Mouse (Mus musculus) forebrain, postnatal 0 days (tissue): ENCODE results near the gene Prss32. TPM values are rescaled to one million over a fixed set of nuclear protein-coding genes. Genes with fewer than 3 reads are reported as not detected.

Source experiments
- ATAC-seq: fragments of 200-750 bp; cut with Nextera tagmentation; 2 replicates; pipeline ENCODE4 v1.8.0; 2017; ENCODE audit warnings: mild to moderate bottlenecking, moderate library complexity
- DNase-seq: peaks from one replicate; pipeline ENCODE4 v3.0.0-alpha.2; 2015
- H3K27ac ChIP-seq: fragments of 300-500 bp; sonication (generic); 2 replicates; pipeline ENCODE4 v1.5.1; 2014; ENCODE audit warnings: low read depth, mild to moderate bottlenecking, antibody characterized with exemption, low read length, moderate library complexity, mixed read lengths
- H3K27me3 ChIP-seq: fragments of 300-500 bp; sonication (generic); 2 replicates; pipeline ENCODE4 v1.6.1; 2014; ENCODE audit warnings: mild to moderate bottlenecking, low read length, mixed read lengths; ENCODE audit not compliant: insufficient read depth
- H3K36me3 ChIP-seq: fragments of 300-500 bp; sonication (generic); 2 replicates; pipeline ENCODE4 v1.6.1; 2014; ENCODE audit warnings: mild to moderate bottlenecking, moderate library complexity; ENCODE audit not compliant: insufficient read depth
- H3K4me1 ChIP-seq: fragments of 300-500 bp; sonication (generic); 2 replicates; pipeline ENCODE4 v1.6.1; 2014; ENCODE audit warnings: antibody characterized with exemption; ENCODE audit not compliant: insufficient read depth
- H3K4me2 ChIP-seq: fragments of 300-500 bp; sonication (generic); 2 replicates; pipeline ENCODE4 v1.6.1; 2014; ENCODE audit warnings: low read depth, mild to moderate bottlenecking, moderate library complexity
- H3K4me3 ChIP-seq: fragments of 300-500 bp; sonication (generic); 2 replicates; pipeline ENCODE4 v1.5.1; 2014; ENCODE audit warnings: low read depth, low read length, mixed read lengths
- H3K9ac ChIP-seq: fragments of 300-500 bp; sonication (generic); 2 replicates; pipeline ENCODE4 v1.6.1; 2014; ENCODE audit warnings: mild to moderate bottlenecking
- H3K9me3 ChIP-seq: fragments of 300-500 bp; sonication (generic); 2 replicates; pipeline ENCODE4 v1.6.1; 2016; ENCODE audit warnings: low read length
- CTCF ChIP-seq: sonication (generic); IDR thresholded peaks from 2 replicates; pipeline ENCODE4 v1.5.1; 2016; ENCODE audit warnings: antibody characterized with exemption, control low read depth, low read depth
- WGBS: fragments of 180-500 bp; shearing (Covaris S2); extraction: QIAGEN DNeasy Blood & Tissue Kit; methylation state at CpG from one replicate; pipeline ENCODE4 v1.1.7; 2014; 5-methylcytosine and 5-hydroxymethylcytosine counted together
- polyA plus RNA-seq: library from polyadenylated mRNA; unstranded; fragments of >200 nt; fragmentation: Nextera tagmentation; extraction: Ambion mirVana; gene quantifications from 2 replicates; pipeline ENCODE4 v1.2.1, GENCODE M21; 2015
- total RNA-seq: library from RNA; depleted of rRNA; stranded (reverse); fragments of >200 nt; gene quantifications from 2 replicates; pipeline ENCODE4 v1.2.3, GENCODE M21; 2014

Gene Prss32
- total and polyA plus RNA-seq, 2 experiments from 2014 or later, result 0.30 to 0.57 TPM

DNA sequence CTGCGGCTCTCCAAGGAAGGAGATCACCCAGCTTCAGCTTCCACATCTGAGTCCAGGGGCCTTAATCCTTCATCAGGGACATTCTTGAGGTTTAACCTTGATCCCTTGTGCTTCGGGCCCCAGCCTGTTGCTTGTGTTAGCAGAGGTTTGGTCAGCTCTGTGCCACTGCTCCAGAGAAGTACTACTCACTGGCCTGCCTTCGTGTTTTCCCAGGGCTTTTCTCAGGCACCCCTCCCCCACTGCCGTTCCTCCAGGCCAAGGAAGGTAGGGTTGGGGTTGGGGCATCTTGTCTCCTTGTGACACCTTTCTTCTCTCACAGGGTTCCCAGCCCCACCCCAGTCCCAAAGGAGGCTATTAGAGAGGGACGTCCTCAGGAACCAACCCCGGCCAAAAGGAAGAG lies 21.6 kb upstream of the Prss32 start:
- 82% methylated on average over 6 of the region's 6 CpGs for WGBS
- Histone ChIP-seq H3K4me2 (no peak overlapping the region), H3K27me3 (no peaks in the 10 kb centered on the region), H3K36me3 (peaks cover 93% of the 10 kb centered on the region), H3K4me3 (no peak overlapping the region), H3K4me1 (no peaks in the 10 kb centered on the region), H3K9ac (no peak overlapping the region), H3K27ac (no peak overlapping the region), H3K9me3 (peaks cover 10% of the 10 kb centered on the region)
- no peak for DNase-seq
- TF ChIP-seq CTCF, result no peak
- no peak for ATAC-seq

DNA sequence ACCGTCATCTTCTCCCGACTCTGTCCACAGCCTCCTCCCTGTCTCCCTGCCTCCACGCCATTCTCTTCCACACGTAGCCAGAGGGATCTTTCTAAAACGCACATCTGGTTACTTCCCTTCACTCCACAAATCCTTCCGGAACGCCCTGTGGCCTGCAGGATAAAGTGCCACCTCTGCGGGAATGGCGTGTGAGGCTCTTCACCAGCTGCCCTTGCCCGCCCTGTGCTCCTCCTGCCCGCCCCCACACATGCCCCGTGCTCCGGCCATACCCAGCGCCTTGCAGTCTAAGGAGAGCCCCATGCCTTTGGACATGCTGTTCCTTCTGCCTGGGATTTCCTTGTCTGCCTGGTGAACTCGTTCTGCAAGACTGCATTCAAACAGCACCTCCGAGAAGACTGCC lies 20.6 kb upstream of the Prss32 start:
- ATAC-seq (no peak; the same call in 1 of the 2 replicates), DNase-seq (no peak)
- Histone ChIP-seq H3K27me3 (no peaks in the 10 kb centered on the region), H3K27ac (no peak overlapping the region), H3K4me2 (no peak overlapping the region), H3K4me3 (no peak overlapping the region), H3K9ac (no peak overlapping the region), H3K9me3 (peaks cover 10% of the 10 kb centered on the region), H3K4me1 (peaks cover 8% of the 10 kb centered on the region), H3K36me3 (peaks cover 84% of the 10 kb centered on the region)
- WGBS, result 85% methylated on average over 16 of the region's 16 CpGs
- TF ChIP-seq CTCF, result no peak

DNA sequence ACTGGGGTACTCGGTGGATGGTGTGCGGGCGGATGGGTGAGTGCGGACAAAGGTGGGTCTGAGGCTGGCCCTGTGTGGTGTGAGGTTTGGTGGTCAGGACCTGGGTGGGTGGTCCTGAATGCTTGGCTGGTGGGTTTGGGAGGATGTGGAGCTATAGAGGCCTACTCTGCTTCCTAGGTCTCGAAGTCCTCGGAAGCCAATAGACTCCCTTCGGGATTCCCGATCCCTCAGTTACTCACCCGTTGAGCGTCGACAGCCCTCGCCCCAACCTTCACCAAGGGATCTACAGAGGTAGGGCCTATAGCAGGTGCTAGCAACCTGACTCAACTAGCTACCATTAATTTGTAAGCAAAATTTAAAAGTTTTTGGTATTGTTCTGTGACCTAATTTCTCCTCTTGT lies 20.0 kb upstream of the Prss32 start:
- Histone ChIP-seq H3K36me3 (peaks cover 78% of the 10 kb centered on the region), H3K4me1 (peaks cover 8% of the 10 kb centered on the region), H3K9ac (no peak overlapping the region), H3K27me3 (no peaks in the 10 kb centered on the region), H3K9me3 (peaks cover 7% of the 10 kb centered on the region; the same call in 1 of the 2 replicates), H3K4me2 (no peak overlapping the region), H3K27ac (no peak overlapping the region), H3K4me3 (no peak overlapping the region)
- no peak for TF ChIP-seq CTCF
- ATAC-seq (no peak), DNase-seq (no peak)
- 89% methylated on average over 12 of the region's 12 CpGs for WGBS

DNA sequence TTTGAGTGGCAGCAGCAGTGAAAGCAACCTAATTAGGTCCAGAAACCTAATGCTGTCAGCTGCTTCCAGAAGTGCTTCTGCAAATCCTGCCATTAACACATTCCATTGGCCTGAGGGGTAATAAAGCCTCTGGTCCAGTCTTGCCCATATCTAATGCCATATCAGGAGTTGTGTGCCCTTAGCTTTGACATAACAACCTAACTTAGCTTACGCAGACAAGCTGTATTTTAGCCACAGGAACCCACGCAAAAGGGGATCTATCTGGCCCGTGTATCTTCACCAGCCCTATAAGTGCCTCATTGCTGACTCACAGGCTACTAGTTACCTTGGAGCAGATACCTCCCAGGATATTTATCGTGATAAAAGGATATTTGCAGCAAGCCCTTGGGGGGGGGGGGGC lies 18.1 kb upstream of the Prss32 start:
- Histone ChIP-seq H3K27ac (no peak overlapping the region), H3K9ac (no peak overlapping the region), H3K36me3 (peaks cover 58% of the 10 kb centered on the region), H3K4me1 (peaks cover 8% of the 10 kb centered on the region), H3K27me3 (no peaks in the 10 kb centered on the region), H3K4me3 (no peak overlapping the region), H3K4me2 (no peak overlapping the region), H3K9me3 (no peaks in the 10 kb centered on the region)
- ATAC-seq, result no peak
- 82% methylated on average over 4 of the region's 4 CpGs for WGBS
- TF ChIP-seq CTCF, result no peak
- no peak for DNase-seq

DNA sequence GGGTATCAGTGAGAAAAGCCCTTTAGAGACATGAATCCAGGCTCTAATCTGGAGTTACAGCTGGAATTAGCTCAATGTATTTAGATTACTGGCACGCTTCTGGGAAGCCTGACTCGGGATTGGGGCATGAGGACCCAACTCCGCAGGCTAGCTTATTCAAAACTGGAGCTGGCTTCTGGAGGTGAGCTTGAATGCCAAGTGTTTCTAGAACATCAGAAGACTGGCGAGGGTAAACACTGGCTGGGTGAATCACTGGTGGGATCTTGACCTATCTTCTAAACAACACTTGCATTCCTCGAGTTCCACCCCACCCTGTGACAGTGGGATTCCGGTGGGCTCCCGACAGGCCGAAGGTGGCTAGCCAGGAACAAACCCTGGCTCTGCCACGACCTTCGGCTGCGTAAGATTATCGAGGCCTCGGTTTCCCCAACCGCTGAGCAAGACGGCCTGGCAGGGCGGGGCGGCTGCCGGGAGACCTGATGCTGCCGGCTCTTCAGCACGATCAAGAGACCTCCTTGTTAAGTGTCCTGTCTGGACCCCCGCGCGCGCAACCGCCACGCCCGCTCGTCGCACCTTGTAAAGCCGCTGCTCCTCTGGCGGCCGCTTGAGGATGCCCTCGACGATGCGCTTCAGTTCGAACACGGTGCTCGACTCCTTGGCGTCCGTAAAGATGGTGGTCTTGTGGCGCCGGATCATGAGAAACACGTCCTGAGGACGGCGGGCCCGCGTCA lies 15.2 kb upstream of the Prss32 start:
- H3K4me3 ChIP-seq, result peak overlapping the region; percentile 47
- ATAC-seq (peak; percentile 73), DNase-seq (peak; percentile 63)
- H3K9me3 ChIP-seq, result no peaks in the 10 kb centered on the region
- H3K4me1 ChIP-seq, result peaks cover 8% of the 10 kb centered on the region
- TF ChIP-seq CTCF, result peak; percentile 46
- 2% methylated on average over 47 of the region's 47 CpGs for WGBS
- peak overlapping the region; percentile 97 for H3K27ac ChIP-seq
- peak overlapping the region; percentile 68 for H3K9ac ChIP-seq
- peaks cover 4% of the 10 kb centered on the region; the same call in 1 of the 2 replicates for H3K27me3 ChIP-seq
- peaks cover 29% of the 10 kb centered on the region for H3K36me3 ChIP-seq
- H3K4me2 ChIP-seq, result peak overlapping the region; percentile 66

DNA sequence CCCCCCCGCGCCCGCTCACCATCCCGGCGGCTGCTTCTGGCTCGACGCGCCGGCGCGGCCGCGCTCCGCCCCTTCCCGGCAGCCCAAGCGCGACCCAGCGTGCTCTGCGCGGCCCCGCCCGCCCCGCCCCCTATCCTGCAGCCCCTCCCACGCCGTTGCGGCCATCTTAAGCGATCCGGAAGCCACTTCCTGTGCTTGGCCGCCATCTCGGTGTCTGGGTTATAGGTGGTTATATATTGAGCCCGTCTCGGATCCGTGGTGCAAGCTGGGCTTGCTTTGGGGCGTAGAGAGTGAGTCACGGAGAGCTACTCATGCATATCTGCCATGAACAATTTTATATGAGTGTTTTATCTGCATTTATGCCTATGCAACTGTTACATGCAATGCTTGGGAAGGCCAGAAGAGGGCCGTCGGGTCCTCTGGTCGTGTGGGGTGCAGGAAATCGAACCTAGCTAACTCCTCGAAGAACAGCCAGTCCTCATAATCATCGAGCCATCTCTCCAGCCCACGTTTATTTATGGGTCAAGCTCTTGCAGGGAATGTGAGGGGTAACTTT lies 14.5 kb upstream of the Prss32 start, which contains the start of gene Elob:
Gene Elob, minus strand, starts transcription at position 73 of the 556 bp plus-strand sequence.
- peak; percentile 97 for ATAC-seq
- Histone ChIP-seq H3K9ac (peak within 1 kb of the TSS; percentile 68), H3K4me3 (peak within 1 kb of the TSS; percentile 47), H3K4me1 (peaks cover 8% of the 10 kb centered on the region), H3K36me3 (peaks cover 22% of the 10 kb centered on the region), H3K4me2 (peak within 1 kb of the TSS; percentile 66), H3K9me3 (no peaks in the 10 kb centered on the region), H3K27me3 (peaks cover 4% of the 10 kb centered on the region; the same call in 1 of the 2 replicates), H3K27ac (peak within 1 kb of the TSS; percentile 97)
- peak; percentile 79 for TF ChIP-seq CTCF
- DNase-seq, result peak; percentile 95
- under 1% methylated on average over 35 of the region's 42 CpGs for WGBS

DNA sequence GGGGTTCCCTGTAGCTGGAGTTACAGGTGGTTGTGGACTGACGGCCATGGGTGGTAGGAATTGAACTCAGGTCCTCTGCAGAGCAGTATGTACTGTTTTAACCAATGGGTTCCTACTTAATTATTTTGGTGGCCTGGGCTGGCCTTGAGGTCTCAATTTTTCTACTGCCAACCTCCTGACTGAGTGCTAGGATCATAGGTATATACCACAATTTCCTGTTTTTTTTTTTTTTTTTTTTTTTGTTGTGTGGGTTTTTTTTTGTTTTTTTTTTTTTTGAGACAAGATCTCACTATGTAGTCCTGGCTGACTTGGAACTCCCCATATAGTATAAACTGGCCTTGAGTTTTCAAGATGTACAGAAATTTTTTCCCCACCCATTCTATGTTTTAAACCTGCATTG lies 12.5 kb upstream of the Prss32 start:
- Histone ChIP-seq H3K27me3 (peaks cover 4% of the 10 kb centered on the region; the same call in 1 of the 2 replicates), H3K9ac (no peak overlapping the region), H3K36me3 (peaks cover 3% of the 10 kb centered on the region), H3K4me1 (peaks cover 8% of the 10 kb centered on the region), H3K9me3 (no peaks in the 10 kb centered on the region), H3K4me2 (no peak overlapping the region), H3K27ac (no peak overlapping the region), H3K4me3 (no peak overlapping the region)
- no peak for DNase-seq
- WGBS, result 93% methylated on average over 1 of the region's 1 CpGs
- no peak for TF ChIP-seq CTCF
- no peak for ATAC-seq
